Mouse (Mus musculus) spleen, adult 18-20 months (tissue): ENCODE results near the gene Col9a3.
A peak's percentile ranks its signal among the peaks of the same experiment; 100 is the strongest.

Source experiments
- DNase-seq, 2 experiments: peaks; one replicate each; pipeline ENCODE4 v3.0.0; 2022; ENCODE audit warnings: mixed read lengths in 2 of 2

The Col9a3 gene

GRCm38 (mm10) chr2:180597490-180597889 lies at the start of gene Col9a3:
Col9a3 (plus strand) TSS chr2:180597790.
- DNase-seq: no peak

DNA sequence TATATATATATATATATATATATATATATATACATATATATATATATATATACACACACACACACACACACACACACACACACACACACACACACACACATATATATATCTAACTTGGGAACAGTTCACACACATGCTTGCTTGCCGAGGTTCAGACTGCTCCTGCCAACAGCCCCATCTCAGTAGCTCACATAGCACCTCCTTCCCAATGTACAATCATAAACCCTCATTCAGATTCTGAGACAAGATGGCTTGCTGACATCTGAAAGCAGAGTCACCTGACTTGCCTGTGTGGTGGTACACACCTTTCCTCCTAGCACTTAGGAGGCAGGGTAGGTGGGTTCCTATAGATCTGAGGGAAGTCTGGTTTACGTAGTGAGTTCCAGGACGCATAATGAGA lies 45.2 kb upstream of the Col9a3 start:
- no peak for DNase-seq

- DNase-seq: no peak
These were observed 42.4 kb upstream of the Col9a3 start for GRCm38 (mm10) chr2:180555219-180555618.

DNA sequence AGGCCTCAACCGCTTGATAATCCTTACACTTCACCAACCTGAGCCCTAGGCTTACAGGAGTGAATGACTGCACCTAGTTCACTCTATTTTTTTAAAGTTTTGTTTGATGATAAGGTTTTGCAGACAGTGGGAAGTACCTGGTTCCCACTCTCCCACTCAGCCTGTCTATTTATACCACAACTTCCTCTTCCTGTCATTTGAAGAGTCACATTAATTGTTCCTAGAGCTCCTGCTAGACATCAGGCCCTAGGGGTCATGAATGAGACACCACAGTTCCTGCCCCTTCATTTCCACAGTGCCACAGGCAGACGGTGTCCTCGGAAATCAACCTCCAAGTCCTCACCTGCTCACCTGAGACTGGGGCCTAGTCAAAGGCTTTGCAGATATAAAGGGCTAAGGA lies 41.1 kb upstream of the Col9a3 start:
- DNase-seq: no peak

GRCm38 (mm10) chr2:180560245-180560644 lies 37.3 kb upstream of the Col9a3 start:
- DNase-seq: no peak

DNA sequence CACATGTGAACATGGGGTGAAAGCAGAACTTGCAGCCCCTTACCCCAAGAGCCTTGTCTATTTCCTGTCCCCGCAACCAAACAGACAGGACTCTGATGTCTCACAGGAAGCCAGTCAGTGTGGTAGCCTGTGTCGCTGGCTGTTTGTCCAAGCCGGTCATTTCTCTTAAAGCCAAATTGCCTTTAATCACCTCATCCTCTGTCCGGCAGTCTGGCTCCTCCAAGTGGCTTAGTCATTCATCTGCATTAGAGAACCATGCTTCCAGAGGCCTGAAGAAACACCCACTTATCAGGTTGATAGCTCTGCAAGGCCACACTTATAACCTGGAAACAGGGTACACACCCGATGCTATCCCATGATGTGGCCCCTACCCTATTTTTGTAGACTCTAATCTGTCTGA lies 35.4 kb upstream of the Col9a3 start:
- DNase-seq: no peak

DNA sequence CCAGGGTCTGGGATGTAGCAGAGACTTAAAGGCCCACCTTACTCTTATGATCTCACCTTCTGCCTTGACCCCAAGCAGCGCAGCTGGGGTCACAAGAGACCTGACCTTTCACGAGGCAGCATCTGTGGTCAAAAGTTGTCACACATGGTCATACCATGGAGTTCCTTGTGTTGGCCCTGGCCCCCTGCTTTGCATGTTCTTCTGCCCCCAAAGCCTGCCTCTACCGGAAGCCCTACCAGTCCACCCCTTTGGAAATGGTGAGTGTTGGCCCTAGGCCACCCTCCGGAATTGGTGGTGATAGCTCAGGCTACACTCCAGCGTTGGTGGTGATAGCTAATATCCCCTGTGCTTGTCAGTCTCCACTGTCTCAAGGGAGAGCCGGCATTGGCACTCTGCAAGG lies 34.3 kb upstream of the Col9a3 start:
- no peak for DNase-seq

- DNase-seq: no peak
These were observed 33.7 kb upstream of the Col9a3 start for GRCm38 (mm10) chr2:180563841-180564240.

GRCm38 (mm10) chr2:180566240-180566913 lies 31.2 kb upstream of the Col9a3 start:
- DNase-seq: peak in 1 of 2 experiments; percentile 62

DNA sequence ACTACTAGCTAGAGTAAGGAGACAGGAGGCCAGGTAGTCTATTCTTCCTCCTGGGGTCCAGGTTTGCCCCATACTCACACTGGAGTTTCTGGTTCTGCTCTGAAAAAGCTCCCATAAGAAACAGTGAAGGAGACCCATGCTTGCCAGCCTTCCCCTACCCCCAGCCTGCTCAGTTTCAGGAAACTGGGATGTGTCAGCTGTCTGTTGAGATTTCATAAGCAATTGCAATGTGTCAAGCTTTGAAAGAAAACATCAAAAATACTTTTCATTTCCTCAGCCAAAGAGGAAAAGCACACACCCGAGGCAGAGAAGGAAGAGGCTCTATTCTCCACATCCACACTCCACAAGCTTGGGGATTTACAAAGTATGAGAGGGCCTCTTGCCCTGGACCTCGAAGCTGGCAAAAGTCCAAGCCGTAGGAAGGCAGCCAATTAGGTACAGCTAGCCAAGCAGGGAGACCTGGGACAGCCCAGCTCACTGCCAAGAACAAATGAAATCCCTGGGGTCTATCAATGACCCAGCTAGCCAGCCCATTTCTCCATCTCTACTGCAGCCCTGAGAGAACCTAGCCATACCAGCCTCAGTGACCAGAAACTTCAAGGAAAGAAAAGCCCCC lies 28.5 kb upstream of the Col9a3 start:
- no peak for DNase-seq

DNA sequence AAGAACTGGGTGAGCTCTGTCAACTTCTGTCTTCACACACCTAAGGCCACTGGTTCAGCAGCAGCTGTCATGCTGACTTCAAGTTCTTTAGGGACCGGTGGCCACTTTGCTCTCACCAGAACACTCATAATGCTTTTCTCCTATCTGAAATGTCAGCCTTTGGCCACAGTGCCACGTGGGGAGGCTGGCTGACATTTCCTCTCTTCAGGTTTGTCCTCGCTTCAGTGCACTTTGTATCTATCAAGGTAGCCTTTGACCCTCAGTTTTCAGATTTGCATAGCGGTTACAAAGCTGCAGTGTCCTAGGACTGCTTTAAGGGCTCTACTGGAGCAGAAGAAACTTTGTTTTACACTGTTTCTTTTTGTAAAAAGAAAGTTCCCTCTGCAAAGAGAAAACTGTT lies 21.1 kb upstream of the Col9a3 start:
- DNase-seq: no peak

DNA sequence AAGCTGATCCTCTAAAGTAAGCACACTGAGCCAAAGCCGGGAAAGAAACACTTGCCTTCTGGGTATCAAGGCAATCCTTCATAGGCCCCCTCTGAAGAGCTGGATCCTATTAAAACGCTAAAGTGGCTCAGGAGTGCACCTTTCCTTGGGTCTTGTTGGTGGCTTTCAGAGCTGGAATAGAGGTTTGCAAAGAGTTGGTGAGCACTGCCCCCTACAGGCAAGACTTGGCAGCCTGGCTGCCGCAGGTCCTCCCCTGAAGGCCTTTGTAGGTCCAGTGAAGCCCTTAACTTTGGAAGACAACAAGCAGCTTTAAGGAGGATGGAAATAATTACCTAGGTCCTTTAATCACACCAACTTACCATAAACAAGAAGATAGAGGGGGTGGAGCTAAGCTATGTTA lies 18.9 kb upstream of the Col9a3 start:
- peak; percentile 42 to 72 for DNase-seq

DNA sequence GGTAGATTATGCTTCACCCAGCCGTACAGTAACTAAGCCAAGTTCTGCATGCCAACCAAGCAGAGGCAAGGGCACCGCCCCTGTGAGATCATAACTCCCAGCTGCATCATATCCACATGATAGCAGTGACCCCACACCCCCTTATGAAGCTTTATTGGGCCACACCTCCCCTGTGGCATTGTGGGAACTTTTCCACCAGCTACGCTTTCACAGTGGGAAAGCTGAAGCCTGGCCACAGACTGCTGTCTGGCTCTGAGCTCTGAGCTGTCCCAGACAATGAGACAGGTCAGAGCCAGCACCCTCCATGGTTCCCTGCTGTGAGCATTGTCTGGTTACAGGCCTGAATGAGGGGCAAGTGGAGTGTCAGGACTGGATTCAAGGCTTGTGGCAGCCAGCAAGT lies 16.6 kb upstream of the Col9a3 start, which contains the start of gene Mrgbp:
Gene Mrgbp, plus strand, starts transcription at position 303 of the 400 bp plus-strand sequence.
- no peak for DNase-seq

GRCm38 (mm10) chr2:180582481-180583153 lies 15.0 kb upstream of the Col9a3 start:
- DNase-seq: peak; percentile 95 to 98

DNA sequence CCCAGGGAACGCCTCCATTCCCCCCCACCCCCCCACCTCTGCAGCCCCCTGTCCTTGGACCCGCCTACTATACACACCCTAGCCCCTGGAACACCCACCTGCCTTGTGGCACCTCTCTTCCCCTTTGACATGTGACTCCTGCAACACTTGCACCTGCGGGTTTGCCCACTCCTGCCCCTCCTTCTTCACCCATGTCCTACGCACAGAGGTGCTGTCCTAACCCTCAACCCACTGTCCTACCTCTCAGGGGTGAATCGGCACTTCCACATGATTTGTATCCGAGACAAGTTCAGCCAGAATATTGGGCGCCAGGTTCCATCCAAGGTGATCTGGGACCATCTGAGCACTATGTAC lies 14.5 kb upstream of the Col9a3 start:
- DNase-seq: peak in 1 of 2 experiments; percentile 17

- no peak for DNase-seq
These were observed 8.9 kb upstream of the Col9a3 start for GRCm38 (mm10) chr2:180588736-180589122.

GRCm38 (mm10) chr2:180589123-180589831 lies 8.3 kb upstream of the Col9a3 start, which contains the start of gene Ogfr:
Ogfr (plus strand) TSS chr2:180589245.
- DNase-seq: peak; percentile 69 to 85

DNA sequence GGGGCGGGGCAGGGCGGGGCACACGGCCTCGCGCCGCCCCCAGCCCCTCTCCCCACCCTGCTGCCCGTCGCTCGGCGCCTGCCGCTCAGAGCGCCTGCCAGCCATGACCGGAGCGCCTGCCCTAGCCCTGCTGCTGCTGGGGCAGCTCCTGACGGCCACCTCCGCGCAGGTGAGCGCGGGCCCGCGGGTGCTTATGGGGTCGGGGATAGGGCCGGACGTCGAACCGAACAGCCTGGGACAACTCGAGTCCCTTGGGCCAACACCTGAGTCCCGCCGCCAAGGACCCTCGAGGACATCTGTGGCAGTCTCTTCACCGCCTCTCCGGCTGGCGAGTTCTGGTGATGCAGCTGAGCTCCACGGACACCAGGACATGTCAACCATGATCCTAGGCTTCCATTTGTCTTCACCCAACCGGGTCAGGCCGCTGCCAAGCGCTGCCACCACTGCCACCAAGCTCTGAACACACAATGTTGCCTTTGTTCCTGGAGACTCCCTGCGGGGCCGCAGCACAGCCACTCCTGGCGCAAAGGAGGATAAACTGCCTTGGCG lies 641 bp downstream of the Col9a3 start:
- no peak for DNase-seq

DNA sequence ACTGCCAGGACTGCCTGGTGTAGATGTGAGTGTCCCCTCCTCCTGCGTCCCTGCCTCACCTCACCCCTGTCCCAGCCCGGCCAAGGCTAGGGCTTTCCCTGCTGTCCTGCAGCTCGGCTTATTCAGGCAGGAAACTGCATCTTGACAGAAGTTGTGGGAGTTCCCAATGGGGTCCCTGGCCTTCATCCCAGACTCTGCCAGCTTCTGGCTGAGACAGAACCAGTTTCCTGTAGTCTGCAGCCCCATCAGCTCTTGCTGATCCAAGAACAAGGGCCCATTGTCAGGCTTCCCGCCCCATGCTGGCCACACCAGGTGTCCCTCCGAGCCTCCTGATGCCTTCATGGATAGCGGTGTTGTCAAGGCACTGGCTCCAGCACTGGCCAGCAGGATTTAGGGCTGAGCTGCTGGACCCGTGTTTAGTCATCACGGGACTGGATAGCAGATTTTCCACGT lies 3.0 kb downstream of the Col9a3 start:
- DNase-seq: no peak

DNA sequence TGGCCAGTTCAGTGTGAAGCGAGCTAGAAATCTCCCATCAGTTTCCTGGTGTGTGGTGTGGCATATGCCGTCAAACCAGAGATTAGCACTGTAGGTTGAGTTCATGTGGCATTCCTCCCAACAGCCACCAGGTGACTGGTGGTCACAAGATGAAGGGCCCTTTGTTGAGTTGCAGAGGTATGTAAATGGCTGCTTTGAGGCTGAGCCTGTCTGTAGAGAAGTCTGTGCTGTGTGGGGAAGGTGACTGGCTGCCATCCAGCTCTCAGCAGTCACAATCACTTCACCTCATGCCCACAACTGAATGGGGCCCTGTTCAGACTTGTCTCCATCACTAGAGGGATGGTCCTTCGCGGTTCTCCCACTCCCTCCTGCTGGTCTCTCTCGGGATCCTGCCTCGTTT lies 7.2 kb downstream of the Col9a3 start:
- DNase-seq: no peak

- DNase-seq: no peak
These were observed 12.7 kb downstream of the Col9a3 start for GRCm38 (mm10) chr2:180610283-180610682.

DNA sequence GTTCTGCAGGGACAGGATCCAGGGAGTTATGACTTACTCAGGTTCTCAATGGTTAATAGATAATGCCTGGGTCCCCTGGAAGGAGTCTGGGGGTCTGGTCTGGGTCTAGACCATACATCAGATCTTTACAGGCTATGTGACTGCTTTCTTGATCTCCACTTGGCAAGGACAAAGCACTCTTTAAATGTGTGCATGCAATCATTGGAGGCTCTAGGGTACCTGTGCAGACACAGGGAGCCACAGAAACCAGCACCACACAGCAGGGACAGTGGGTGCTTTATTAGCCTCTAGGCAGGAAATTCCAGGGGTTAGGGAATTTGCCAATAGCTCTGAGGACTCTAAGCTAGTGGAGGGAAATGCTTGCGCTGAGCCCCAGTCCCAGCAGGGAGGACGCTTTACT lies 14.3 kb downstream of the Col9a3 start:
- DNase-seq: no peak
